Mouse (Mus musculus) heart, embryonic 14.5 days (tissue): ENCODE data around the gene Elavl3. TPM values are rescaled to one million over a fixed set of nuclear protein-coding genes. Genes with fewer than 3 reads are reported as not detected.

Experiments
- ATAC-seq: fragments of 200-750 bp; cut with Nextera tagmentation; 2 replicates; pipeline ENCODE4 v1.8.0; 2017; ENCODE audit warnings: low read depth, moderate TSS enrichment; ENCODE audit not compliant: insufficient number of reproducible peaks, insufficient read depth, low FRiP score
- H3K27ac ChIP-seq, 2 experiments: fragments of 200-500 bp in 1 of 2; fragments of 300-500 bp in 1 of 2; sonication (generic) in 1 of 2; replicated peaks in 1 of 2; 2 replicates each; pipeline ENCODE4 v1.5.1; 2012 to 2014; ENCODE audit warnings: low read depth in 2 of 2, low read length in 2 of 2, control low read depth in 1 of 2, mild to moderate bottlenecking in 1 of 2, mixed read lengths in 1 of 2; ENCODE audit not compliant: control insufficient read depth in 1 of 2, insufficient read depth in 1 of 2
- H3K27me3 ChIP-seq: fragments of 300-500 bp; sonication (generic); 2 replicates; pipeline ENCODE4 v1.6.1; 2014; ENCODE audit warnings: mild to moderate bottlenecking, low read length, control low read depth; ENCODE audit not compliant: control insufficient read depth, insufficient read depth
- H3K36me3 ChIP-seq: fragments of 300-500 bp; sonication (generic); 2 replicates; pipeline ENCODE4 v1.6.1; 2014; ENCODE audit warnings: mild to moderate bottlenecking, control low read depth, low read length, mixed read lengths; ENCODE audit not compliant: control insufficient read depth, insufficient read depth
- H3K4me1 ChIP-seq, 2 experiments: fragments of 200-500 bp in 1 of 2; fragments of 300-500 bp in 1 of 2; sonication (generic) in 1 of 2; 2 replicates each; pipeline ENCODE4 v1.6.1; 2012 to 2014; ENCODE audit warnings: low read length in 2 of 2, control low read depth in 1 of 2, mixed read lengths in 1 of 2; ENCODE audit not compliant: control insufficient read depth in 2 of 2, insufficient read depth in 2 of 2
- H3K4me2 ChIP-seq: fragments of 300-500 bp; sonication (generic); 2 replicates; pipeline ENCODE4 v1.6.1; 2014; ENCODE audit warnings: mild to moderate bottlenecking, low read length
- H3K4me3 ChIP-seq, 2 experiments: fragments of 200-500 bp in 1 of 2; fragments of 300-500 bp in 1 of 2; sonication (generic) in 1 of 2; 2 replicates each; pipeline ENCODE4 v1.5.1; 2012 to 2014; ENCODE audit warnings: low read length in 2 of 2, mild to moderate bottlenecking in 2 of 2, control low read depth in 1 of 2, low read depth in 1 of 2, moderate library complexity in 1 of 2; ENCODE audit not compliant: control insufficient read depth in 1 of 2, insufficient read depth in 1 of 2
- H3K9ac ChIP-seq: fragments of 300-500 bp; sonication (generic); 2 replicates; pipeline ENCODE4 v1.6.1; 2014; ENCODE audit warnings: mild to moderate bottlenecking, low read length
- H3K9me3 ChIP-seq: fragments of 300-500 bp; sonication (generic); 2 replicates; pipeline ENCODE4 v1.6.1; 2016; ENCODE audit warnings: low read length, control low read depth; ENCODE audit not compliant: control insufficient read depth
- WGBS: fragments of 180-500 bp; shearing (Covaris S2); extraction: QIAGEN DNeasy Blood & Tissue Kit; methylation state at CpG from one replicate; pipeline ENCODE4 v1.1.7; 2014; 5-methylcytosine and 5-hydroxymethylcytosine counted together
- polyA plus RNA-seq: library from polyadenylated mRNA; unstranded; fragments of >200 nt; fragmentation: Nextera tagmentation; extraction: Ambion mirVana; gene quantifications from 2 replicates; pipeline ENCODE4 v1.2.1, GENCODE M21; 2014

Elavl3 gene
- polyA plus RNA-seq, 1 experiment from 2014 or later, result 0.65 TPM

DNA sequence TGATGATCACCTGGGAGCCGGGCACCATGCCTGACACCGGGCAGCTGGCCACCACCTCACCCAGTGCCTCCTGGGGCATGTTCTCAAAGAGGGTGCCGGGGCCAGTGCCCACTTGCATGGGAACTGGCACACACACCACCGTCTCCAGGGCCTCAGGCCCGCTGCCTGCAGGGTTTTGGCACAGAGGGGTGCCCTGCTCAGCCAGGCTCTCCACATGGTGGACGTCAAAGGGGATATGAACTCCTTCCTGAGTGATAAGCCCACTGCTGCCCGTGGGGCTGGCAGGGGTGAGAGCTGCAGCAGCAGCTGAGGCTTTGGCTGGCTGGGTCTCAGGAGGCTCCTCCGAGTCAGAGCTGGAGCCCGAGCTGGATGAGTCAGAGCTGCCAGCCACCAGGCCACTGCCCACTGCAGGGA lies 6.2 kb upstream of the Elavl3 start:
- Histone ChIP-seq H3K4me1 (peaks cover 3% of the 10 kb centered on the region in 2 experiments; a peak in 2 of 4 replicates), H3K27me3 (peaks cover 28% of the 10 kb centered on the region), H3K4me2 (no peak overlapping the region), H3K27ac (no peak overlapping the region), H3K36me3 (peaks cover 58% of the 10 kb centered on the region), H3K4me3 (no peak overlapping the region), H3K9ac (no peak overlapping the region), H3K9me3 (no peaks in the 10 kb centered on the region)
- 79% methylated on average over 9 of the region's 9 CpGs for WGBS
- no peak for ATAC-seq

DNA sequence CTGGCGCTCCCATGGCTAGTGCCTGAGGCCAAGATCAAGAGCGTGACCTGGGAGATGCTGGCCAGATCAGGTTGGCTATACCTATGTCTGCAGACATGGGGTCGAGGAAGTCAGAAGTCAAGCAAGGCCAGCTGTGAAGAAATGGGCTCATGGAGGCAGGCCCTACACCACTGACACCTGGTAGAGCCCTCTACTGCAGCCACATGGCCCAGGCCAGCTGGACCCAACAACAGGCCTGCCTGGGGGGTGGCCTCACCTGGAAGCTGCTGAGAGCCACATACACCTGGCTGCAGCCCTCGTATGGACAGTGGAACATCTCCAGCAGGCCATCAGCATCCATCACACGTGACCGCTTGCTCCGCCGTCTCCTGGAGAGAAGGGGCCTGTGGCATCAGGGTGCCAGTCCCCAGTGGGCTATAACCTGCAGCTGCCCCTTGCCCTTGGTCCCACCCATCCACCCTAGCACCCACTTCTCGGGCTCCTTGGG lies 5.3 kb upstream of the Elavl3 start:
- no peak for ATAC-seq
- Histone ChIP-seq H3K36me3 (peaks cover 49% of the 10 kb centered on the region), H3K4me1 (peaks cover 3% of the 10 kb centered on the region in 2 experiments; a peak in 2 of 4 replicates)

DNA sequence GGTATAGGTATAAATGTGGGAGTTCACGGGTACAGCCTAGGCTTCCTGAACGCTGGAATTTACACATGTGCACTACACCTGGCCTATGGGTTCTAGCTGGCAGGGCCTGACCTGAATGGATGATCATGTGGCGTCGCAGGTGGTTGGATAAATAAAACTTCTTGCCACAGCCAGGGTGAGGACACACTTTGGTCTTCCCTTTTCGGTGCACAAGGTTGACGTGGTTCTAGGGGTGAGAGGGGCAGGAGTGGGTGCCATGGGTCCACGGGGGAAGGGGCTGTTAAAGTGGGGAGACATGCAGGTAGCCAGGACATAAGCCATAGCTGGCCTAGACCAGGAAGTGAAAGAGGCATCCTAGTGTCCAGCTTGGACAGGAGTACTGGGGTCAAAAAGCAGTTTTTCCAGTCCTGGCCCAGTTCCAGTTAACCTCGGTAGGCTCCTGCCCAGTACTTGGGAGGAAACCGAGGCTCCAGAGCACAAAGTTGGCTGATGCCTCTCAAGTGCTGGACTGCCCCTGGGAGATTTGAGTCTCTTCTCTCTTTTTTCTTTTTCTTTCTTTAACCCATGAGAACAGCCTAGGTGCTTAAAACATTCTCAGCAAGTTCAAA lies 4.6 kb upstream of the Elavl3 start:
- H3K4me1 ChIP-seq, result peaks cover 3 to 9% of the 10 kb centered on the region in 2 experiments; a peak in 3 of 4 replicates
- peaks cover 45% of the 10 kb centered on the region for H3K27me3 ChIP-seq

More for the DNA sequence above, 5.3 kb upstream of the Elavl3 start:
- WGBS, result 88% methylated on average over 9 of the region's 9 CpGs
- Histone ChIP-seq H3K27me3 (peaks cover 38% of the 10 kb centered on the region), H3K9ac (no peak overlapping the region), H3K4me3 (no peak overlapping the region), H3K9me3 (no peaks in the 10 kb centered on the region), H3K4me2 (no peak overlapping the region), H3K27ac (no peak overlapping the region)

DNA sequence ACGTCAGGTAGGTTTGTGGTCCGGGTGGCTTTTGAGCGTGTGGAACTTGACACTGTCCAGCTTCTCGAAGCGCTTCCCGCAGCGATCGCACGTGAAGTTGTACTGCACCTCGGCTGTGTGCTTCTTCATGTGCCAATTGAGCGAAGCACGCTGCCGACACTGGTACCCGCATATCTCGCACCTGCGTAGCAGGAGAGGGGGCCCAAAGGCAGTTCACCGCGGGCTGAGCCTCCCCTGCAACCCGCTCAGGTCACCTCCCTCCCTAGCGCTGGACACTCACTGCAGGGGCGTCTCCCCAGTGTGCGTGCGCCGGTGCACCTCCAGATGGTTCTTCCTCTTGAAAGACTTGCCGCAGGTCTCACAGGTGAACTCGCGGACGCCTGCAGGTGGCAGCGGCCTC lies 3.9 kb upstream of the Elavl3 start:
- Histone ChIP-seq H3K4me3 (no peak overlapping the region), H3K36me3 (peaks cover 35% of the 10 kb centered on the region), H3K27me3 (peaks cover 51% of the 10 kb centered on the region), H3K9ac (no peak overlapping the region), H3K4me2 (no peak overlapping the region), H3K9me3 (no peaks in the 10 kb centered on the region), H3K4me1 (peaks cover 5 to 16% of the 10 kb centered on the region in 2 experiments; a peak in 3 of 4 replicates), H3K27ac (no peak overlapping the region)
- WGBS, result 32% methylated on average over 29 of the region's 29 CpGs
- ATAC-seq, result no peak

More for the DNA sequence above, 4.6 kb upstream of the Elavl3 start:
- no peak overlapping the region for H3K4me3 ChIP-seq
- no peak overlapping the region for H3K9ac ChIP-seq
- H3K9me3 ChIP-seq, result no peaks in the 10 kb centered on the region
- H3K36me3 ChIP-seq, result peaks cover 42% of the 10 kb centered on the region
- no peak overlapping the region for H3K27ac ChIP-seq
- 70% methylated on average over 9 of the region's 9 CpGs for WGBS
- no peak overlapping the region for H3K4me2 ChIP-seq
- no peak for ATAC-seq

DNA sequence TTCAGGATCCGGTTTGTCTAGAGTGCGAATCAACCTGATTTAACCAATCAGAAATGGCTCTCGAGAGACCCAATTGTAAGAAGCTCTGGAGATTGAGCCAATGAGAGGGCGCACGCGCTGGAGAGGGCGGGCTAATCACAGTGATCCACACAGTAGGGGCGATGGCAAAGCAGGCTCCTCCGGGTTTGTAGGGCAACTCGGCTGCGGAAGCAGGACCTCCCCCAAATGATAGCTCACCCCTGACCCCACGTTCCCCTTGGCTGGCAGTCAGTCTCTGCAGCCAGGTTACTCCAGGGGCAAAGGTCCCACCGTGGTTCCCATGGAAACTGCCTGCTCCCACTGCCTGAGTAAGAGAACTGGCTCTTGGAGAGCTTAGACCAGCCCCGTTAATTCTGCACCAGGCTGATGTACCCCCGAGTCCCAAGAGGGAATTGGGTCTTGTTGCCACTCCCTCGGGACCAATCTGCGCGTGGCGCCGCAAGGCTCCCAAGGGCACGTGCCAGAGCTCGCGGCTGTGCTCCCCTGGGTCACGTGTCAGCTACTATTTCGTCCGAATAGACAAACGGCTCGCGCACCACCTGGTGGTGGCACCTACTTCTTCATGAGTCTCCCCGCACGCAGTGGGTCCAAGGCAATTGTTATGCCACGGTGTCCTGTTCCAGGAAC lies 2.7 kb upstream of the Elavl3 start:
- ATAC-seq, result no peak
- H3K9me3 ChIP-seq, result no peaks in the 10 kb centered on the region
- H3K36me3 ChIP-seq, result peaks cover 25% of the 10 kb centered on the region
- H3K4me3 ChIP-seq, result no peak overlapping the region
- no peak overlapping the region for H3K27ac ChIP-seq
- H3K4me2 ChIP-seq, result peak overlapping the region; percentile 29; the same call in 1 of the 2 replicates
- peaks cover 8 to 20% of the 10 kb centered on the region in 2 experiments; a peak in 3 of 4 replicates for H3K4me1 ChIP-seq
- H3K27me3 ChIP-seq, result peaks cover 63% of the 10 kb centered on the region
- no peak overlapping the region for H3K9ac ChIP-seq
- 2% methylated on average over 32 of the region's 32 CpGs for WGBS

DNA sequence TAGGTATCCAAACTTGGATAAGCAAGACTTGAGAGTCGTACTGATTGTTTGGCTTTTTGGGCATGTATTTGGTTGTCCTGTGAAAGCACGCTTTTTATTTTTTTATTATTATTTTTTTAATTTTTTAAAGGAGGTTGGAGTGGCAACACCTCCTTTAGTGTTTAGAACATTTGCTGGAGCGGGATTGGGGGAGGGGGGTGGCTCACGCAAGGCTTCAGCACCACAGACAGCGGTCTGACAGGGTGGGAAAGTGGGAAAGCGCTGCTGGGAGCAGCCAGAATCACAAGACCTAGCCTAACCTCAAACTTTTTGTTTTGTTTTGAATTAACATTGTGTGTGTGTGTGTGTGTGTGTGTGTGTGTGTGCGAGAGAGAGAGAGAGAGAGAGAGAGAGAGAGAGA lies 1.8 kb upstream of the Elavl3 start:
- Histone ChIP-seq H3K4me1 (peaks cover 8 to 20% of the 10 kb centered on the region in 2 experiments; a peak in 3 of 4 replicates), H3K9me3 (no peaks in the 10 kb centered on the region), H3K27me3 (peaks cover 68% of the 10 kb centered on the region), H3K36me3 (peaks cover 21% of the 10 kb centered on the region), H3K4me3 (no peak overlapping the region), H3K27ac (no peak overlapping the region), H3K4me2 (no peak overlapping the region), H3K9ac (no peak overlapping the region)
- ATAC-seq, result no peak
- WGBS, result 20% methylated on average over 7 of the region's 7 CpGs

DNA sequence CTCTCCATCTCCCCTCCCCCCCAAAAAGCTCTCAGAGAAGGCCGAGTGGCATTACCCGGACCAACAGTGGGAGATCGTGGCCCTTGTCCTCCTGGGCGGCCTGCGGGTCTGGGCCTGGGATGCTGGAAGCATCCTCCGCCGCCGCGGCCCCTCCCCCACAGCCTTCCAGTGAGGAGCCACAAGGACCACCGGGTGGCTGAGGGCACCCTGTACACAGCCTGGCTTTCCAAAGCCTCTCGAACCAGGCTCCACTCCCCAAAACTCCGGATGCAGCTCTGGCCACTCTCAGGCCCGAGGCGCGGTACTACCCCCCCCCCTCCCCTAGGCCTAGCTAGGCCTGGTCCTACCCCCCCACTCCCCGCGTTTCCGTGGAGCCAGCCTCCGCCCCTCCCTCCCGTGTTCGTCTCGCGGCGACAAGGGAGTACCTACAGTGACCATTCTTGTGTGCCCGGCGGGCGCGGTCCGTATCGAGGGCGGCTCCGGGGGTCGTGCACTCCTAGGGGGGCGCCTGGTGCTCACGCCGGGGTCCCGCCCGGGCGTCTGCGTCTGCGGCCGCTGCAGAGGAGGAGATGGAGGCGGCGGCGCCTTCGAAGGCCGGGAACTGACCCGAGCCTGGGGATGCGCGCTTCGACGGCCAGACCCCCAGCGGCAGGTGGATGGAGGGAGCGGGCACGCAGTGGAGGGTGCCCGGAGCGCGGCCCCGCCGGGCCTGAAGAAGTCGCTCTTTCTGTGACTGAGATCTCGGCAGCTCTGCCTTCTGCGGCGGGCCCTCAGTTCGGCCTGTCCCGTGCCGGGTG lies 464 bp downstream of the Elavl3 start:
- Histone ChIP-seq H3K36me3 (no peaks in the 10 kb centered on the region), H3K9ac (no peak overlapping the region), H3K4me1 (peaks cover 8 to 20% of the 10 kb centered on the region in 2 experiments; a peak in 3 of 4 replicates), H3K4me3 (peak overlapping the region; percentile 30 to 39), H3K27ac (no peak overlapping the region), H3K27me3 (peaks cover 68% of the 10 kb centered on the region), H3K9me3 (no peaks in the 10 kb centered on the region), H3K4me2 (peak overlapping the region; percentile 73)
- WGBS, result 2% methylated on average over 58 of the region's 67 CpGs
- no peak for ATAC-seq
